Mouse (Mus musculus) monocyte, adult 2 months (primary cell): Measurements from ENCODE around the gene Txndc15.

Source experiments
- DNase-seq, 2 experiments: peaks; one replicate each; pipeline ENCODE4 v3.0.0; 2022; ENCODE audit warnings: low spot score in 2 of 2, low read depth in 1 of 2

Txndc15 gene

GRCm38 (mm10) chr13:55727839-55728238, 13.4 kb downstream of the Txndc15 start:
- peak in 1 of 2 experiments; percentile 46 for DNase-seq

GRCm38 (mm10) chr13:55730716-55731115, 16.3 kb downstream of the Txndc15 start:
- DNase-seq, result no peak

- DNase-seq, result no peak
These were observed 17.7 kb downstream of the Txndc15 start for GRCm38 (mm10) chr13:55732121-55732520.

GRCm38 (mm10) chr13:55733628-55734502, 19.4 kb downstream of the Txndc15 start:
- DNase-seq, result no peak

GRCm38 (mm10) chr13:55737885-55738284, 23.4 kb downstream of the Txndc15 start:
- DNase-seq, result no peak

- DNase-seq, result no peak
These were observed 27.9 kb downstream of the Txndc15 start for GRCm38 (mm10) chr13:55742306-55742705.

- no peak for DNase-seq
These were observed 39.9 kb downstream of the Txndc15 start for GRCm38 (mm10) chr13:55754380-55754779.

GRCm38 (mm10) chr13:55756789-55757188, 42.3 kb downstream of the Txndc15 start:
- no peak for DNase-seq

GRCm38 (mm10) chr13:55757645-55758044, 43.2 kb downstream of the Txndc15 start:
- DNase-seq, result no peak

- no peak for DNase-seq
These were observed 46.1 kb downstream of the Txndc15 start for GRCm38 (mm10) chr13:55760576-55760975.

- DNase-seq, result no peak
These were observed 47.0 kb downstream of the Txndc15 start for GRCm38 (mm10) chr13:55761486-55761885.

GRCm38 (mm10) chr13:55774352-55774751, 59.9 kb downstream of the Txndc15 start:
- DNase-seq, result no peak

- DNase-seq, result no peak
These were observed 60.6 kb downstream of the Txndc15 start for GRCm38 (mm10) chr13:55775056-55775455.
